Mouse (Mus musculus) heart, postnatal 10 days (tissue): ENCODE data around the gene Zfp52. TPM values are rescaled to one million over a fixed set of nuclear protein-coding genes. Genes with fewer than 3 reads are reported as not detected.

Experiments used
- DNase-seq, 2 experiments: peaks; one replicate each; pipeline ENCODE4 v3.0.0; 2021
- intact Hi-C: fragments of 180-260 bp; cut with DNase I; formaldehyde crosslinking; loops from one replicate; pipeline ENCODE4 v1.15.1; 2025
- total RNA-seq, 2 experiments: library from RNA; stranded (reverse); gene quantifications; 2 replicates each; pipeline ENCODE4 v1.2.3; 2021

Zfp52 gene
- total RNA-seq, 2 experiments from 2014 or later, result 6.4 to 7.2 TPM

- intact Hi-C loops, result loop anchor here (10.0 kb wide), 1 partner anchor 591 kb away; the partner anchor contains the start of gene Ppp2r1a
- no peak for DNase-seq
Observed at GRCm38 (mm10) chr17:21536096-21536495, 757 bp downstream of the Zfp52 start.

- intact Hi-C loops, result loop anchor here (10.0 kb wide), 1 partner anchor 592 kb away; the partner anchor contains the start of gene Ppp2r1a
- DNase-seq, result peak; percentile 14 to 28
Observed at GRCm38 (mm10) chr17:21536676-21537075, 1.3 kb downstream of the Zfp52 start.

DNA sequence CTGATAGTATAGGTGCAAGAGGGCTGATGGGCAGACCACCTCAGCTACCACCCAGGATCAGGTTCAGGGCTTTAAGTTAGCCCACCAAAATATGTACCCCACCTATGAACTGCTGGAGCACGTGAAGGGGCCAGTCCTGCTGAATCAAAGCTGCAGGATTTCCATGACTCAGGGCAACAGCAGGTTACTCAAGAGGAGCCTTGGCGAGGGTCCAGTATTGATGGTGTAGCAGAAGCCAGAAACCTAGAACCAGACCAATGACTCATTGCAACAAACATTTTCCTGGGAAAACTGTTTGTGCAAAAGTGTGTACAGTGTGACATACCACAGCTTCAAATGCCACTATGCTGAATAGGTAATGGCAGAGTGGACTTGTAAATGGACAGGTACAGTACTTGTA lies 22.5 kb downstream of the Zfp52 start:
- intact Hi-C loops, result no loop called here

GRCm38 (mm10) chr17:21566220-21566619 lies 30.9 kb downstream of the Zfp52 start:
- intact Hi-C loops, result loop anchor here (2.0 kb wide), 1 partner anchor 33 kb away; no protein-coding TSS in a partner anchor
- peak; percentile 66 to 70 for DNase-seq

More for the DNA sequence above, 22.5 kb downstream of the Zfp52 start:
- no peak for DNase-seq

- intact Hi-C loops, result loop anchor here (2.0 kb wide), 1 partner anchor 34 kb away; no protein-coding TSS in a partner anchor
- DNase-seq, result peak; percentile 91 to 93
Observed at GRCm38 (mm10) chr17:21566728-21567349, 31.5 kb downstream of the Zfp52 start, which contains the start of gene Zfp948. TSS of gene Zfp948 (plus strand) at chr17:21567008.

- intact Hi-C loops, result loop anchor here (2.0 kb wide), 1 partner anchor 35 kb away; no protein-coding TSS in a partner anchor
- DNase-seq, result peak; percentile 32 to 45
Observed at GRCm38 (mm10) chr17:21567696-21568095, 32.4 kb downstream of the Zfp52 start.

- no peak for DNase-seq
- intact Hi-C loops, result no loop called here
Observed at GRCm38 (mm10) chr17:21579080-21579479, 43.7 kb downstream of the Zfp52 start.

DNA sequence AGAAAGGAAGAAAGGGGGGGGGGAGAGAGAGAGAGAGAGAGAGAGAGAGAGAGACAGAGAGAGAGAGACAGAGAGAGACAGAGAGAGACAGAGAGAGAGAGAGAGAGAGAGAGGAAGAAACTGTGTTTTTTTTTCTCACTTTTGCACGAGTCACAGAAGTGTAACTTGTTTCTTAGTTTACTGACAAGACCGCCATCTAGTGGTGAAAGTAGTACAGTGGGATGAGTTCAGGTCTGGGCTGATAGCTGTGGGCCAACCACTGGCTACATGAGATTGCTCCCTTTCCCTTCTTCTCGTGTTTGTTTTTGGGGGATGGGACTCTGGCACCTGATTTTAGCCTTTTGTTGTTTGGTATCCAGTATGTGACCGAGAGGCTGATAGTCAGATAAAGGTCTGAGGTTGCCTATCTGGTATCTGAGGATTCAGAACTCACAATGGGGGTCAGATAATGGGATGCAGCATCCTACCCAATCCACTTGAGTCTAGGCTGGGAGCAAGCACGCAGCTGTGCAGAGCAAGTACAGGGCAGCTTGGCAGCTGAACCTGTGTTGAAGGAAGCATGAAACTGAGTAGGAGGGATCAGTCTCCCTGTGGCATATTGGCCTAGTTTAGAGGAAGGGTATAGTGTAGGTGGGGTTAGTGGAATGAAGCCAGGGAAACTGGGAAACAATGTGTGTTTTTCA lies 44.3 kb downstream of the Zfp52 start:
- peak; percentile 58 to 78 for DNase-seq
- intact Hi-C loops, result no loop called here

- intact Hi-C loops, result no loop called here
- no peak for DNase-seq
Observed at GRCm38 (mm10) chr17:21585521-21585920, 50.2 kb downstream of the Zfp52 start.

Other genes with a start within 250 kb of the Zfp52 start
- not detected for gene Vmn1r237, start 223.7 kb upstream of the Zfp52 start, total RNA-seq
- gene Zfp677, start 151.8 kb upstream of the Zfp52 start, total RNA-seq, result 1 to 10 TPM in 1 of 2 experiments, under 1 TPM in 1; 0.98 to 1.0 TPM
- gene Zfp54, start 112.3 kb upstream of the Zfp52 start, total RNA-seq, result 1 to 10 TPM; 1.2 to 1.3 TPM
- 1 to 10 TPM; 6.3 to 6.8 TPM for gene Zfp51, start 85.2 kb upstream of the Zfp52 start, total RNA-seq
- gene Zfp53, start 46.5 kb upstream of the Zfp52 start, total RNA-seq, result 1 to 10 TPM; 2.5 to 2.9 TPM
- gene Zfp948, start 31.5 kb downstream of the Zfp52 start, total RNA-seq, result 1 to 10 TPM; 6.8 to 7.1 TPM
- 1 to 10 TPM; 2.7 to 3.5 TPM for gene Zfp983, start 115.1 kb downstream of the Zfp52 start, total RNA-seq
- gene Gm10226, start 156.3 kb downstream of the Zfp52 start, total RNA-seq, result 1 to 10 TPM; 2.0 to 2.2 TPM
- 1 to 10 TPM; 2.9 to 3.9 TPM for gene Zfp760, start 172.2 kb downstream of the Zfp52 start, total RNA-seq
- gene Zfp229, start 195.3 kb downstream of the Zfp52 start, total RNA-seq, result 1 to 10 TPM; 6.7 to 6.9 TPM